Mouse (Mus musculus) MEL (cell line): ENCODE measurements around the gene Cep152. TPM values are rescaled to one million over a fixed set of nuclear protein-coding genes. Genes with fewer than 3 reads are reported as not detected.
A peak's percentile ranks its signal among the peaks of the same experiment; 100 is the strongest.

Source experiments
- DNase-seq: peaks from one replicate; pipeline ENCODE4 v3.0.0; 2011; ENCODE audit warnings: low read depth, low spot score
- H3K27ac ChIP-seq: 2 replicates; pipeline ENCODE4 v1.5.1; 2012; ENCODE audit warnings: low read depth, mild to moderate bottlenecking, control low read depth, low read length, moderate library complexity; ENCODE audit not compliant: control insufficient read depth
- H3K27me3 ChIP-seq, 2 experiments: fragments of 150-350 bp in 1 of 2; sonication (generic) in 1 of 2; 2 replicates each; pipeline ENCODE4 v1.6.1; 2012; ENCODE audit warnings: low read length in 2 of 2, mild to moderate bottlenecking in 2 of 2, improper control_type of control experiment in 1 of 2, moderate library complexity in 1 of 2; ENCODE audit not compliant: insufficient read depth in 2 of 2, control insufficient read depth in 1 of 2
- H3K36me3 ChIP-seq, 2 experiments: 2 replicates each; pipeline ENCODE4 v1.6.1; 2012 to 2014; ENCODE audit warnings: low read length in 2 of 2, improper control_type of control experiment in 1 of 2, inconsistent platforms in 1 of 2, mild to moderate bottlenecking in 1 of 2; ENCODE audit not compliant: insufficient read depth in 2 of 2, control insufficient read depth in 1 of 2
- H3K4me1 ChIP-seq, 2 experiments: fragments of 150-350 bp in 1 of 2; sonication (generic) in 1 of 2; 2 replicates each; pipeline ENCODE4 v1.6.1; 2012; ENCODE audit warnings: low read length in 2 of 2, improper control_type of control experiment in 1 of 2, mild to moderate bottlenecking in 1 of 2; ENCODE audit not compliant: insufficient read depth in 2 of 2, control insufficient read depth in 1 of 2
- H3K4me3 ChIP-seq, 2 experiments: fragments of 150-350 bp in 1 of 2; sonication (generic) in 1 of 2; 2 replicates each; pipeline ENCODE4 v1.5.1; 2012; ENCODE audit warnings: low read depth in 2 of 2, low read length in 2 of 2, mild to moderate bottlenecking in 2 of 2, moderate library complexity in 2 of 2, control low read depth in 1 of 2, improper control_type of control experiment in 1 of 2; ENCODE audit not compliant: control insufficient read depth in 1 of 2, insufficient read depth in 1 of 2
- H3K79me2 ChIP-seq: 2 replicates; pipeline ENCODE4 v1.6.1; 2012; ENCODE audit warnings: mild to moderate bottlenecking, low read length, moderate library complexity; ENCODE audit not compliant: control insufficient read depth, poor library complexity, insufficient read depth
- H3K9ac ChIP-seq: 2 replicates; pipeline ENCODE4 v1.6.1; 2012; ENCODE audit warnings: low read depth, mild to moderate bottlenecking, control low read depth, low read length, moderate library complexity; ENCODE audit not compliant: control insufficient read depth, poor library complexity, severe bottlenecking
- H3K9me3 ChIP-seq: fragments of 150-350 bp; sonication (generic); replicated peaks from 2 replicates; pipeline ENCODE4 v1.6.1; 2012; ENCODE audit warnings: mild to moderate bottlenecking, low read length, improper control_type of control experiment, moderate library complexity; ENCODE audit not compliant: insufficient read depth
- BHLHE40 ChIP-seq: IDR thresholded peaks from 2 replicates; pipeline ENCODE4 v1.6.1; 2012; ENCODE audit warnings: low read depth, mild to moderate bottlenecking, inconsistent platforms, low read length, improper control_type of control experiment, borderline replicate concordance
- CHD2 ChIP-seq: IDR thresholded peaks from 2 replicates; pipeline ENCODE4 v1.6.1; 2011; ENCODE audit warnings: low read length, improper control_type of control experiment
- E2F4 ChIP-seq: IDR thresholded peaks from 2 replicates; pipeline ENCODE4 v1.6.1; 2011; ENCODE audit warnings: low read depth, low read length, improper control_type of control experiment, borderline replicate concordance
- ETS1 ChIP-seq: IDR thresholded peaks from 2 replicates; pipeline ENCODE4 v1.6.1; 2012; ENCODE audit warnings: low read depth, mild to moderate bottlenecking, inconsistent platforms, low read length, improper control_type of control experiment, moderate library complexity
- HCFC1 ChIP-seq: IDR thresholded peaks from 2 replicates; pipeline ENCODE4 v1.6.1; 2012; ENCODE audit warnings: low read depth, mild to moderate bottlenecking, inconsistent platforms, low read length, improper control_type of control experiment, moderate library complexity
- MAFK ChIP-seq: IDR thresholded peaks from 2 replicates; pipeline ENCODE4 v1.6.1; 2011; ENCODE audit warnings: low read depth, mild to moderate bottlenecking, low read length, improper control_type of control experiment, borderline replicate concordance
- MAX ChIP-seq: IDR thresholded peaks from 2 replicates; pipeline ENCODE4 v1.6.1; 2011; ENCODE audit warnings: low read length, improper control_type of control experiment
- MAZ ChIP-seq: IDR thresholded peaks from 2 replicates; pipeline ENCODE4 v1.6.1; 2012; ENCODE audit warnings: low read depth, mild to moderate bottlenecking, inconsistent platforms, low read length, improper control_type of control experiment
- MEF2A ChIP-seq: IDR thresholded peaks from 2 replicates; pipeline ENCODE4 v1.6.1; 2014; ENCODE audit warnings: low read depth, mild to moderate bottlenecking, inconsistent platforms, low read length, improper control_type of control experiment; ENCODE audit not compliant: poor library complexity, insufficient replicate concordance, severe bottlenecking; ENCODE audit errors: extremely low read depth
- MYB ChIP-seq: IDR thresholded peaks from 2 replicates; pipeline ENCODE4 v1.6.1; 2011; ENCODE audit warnings: mild to moderate bottlenecking, low read depth, low read length, improper control_type of control experiment
- NRF1 ChIP-seq: IDR thresholded peaks from 2 replicates; pipeline ENCODE4 v1.6.1; 2014; ENCODE audit warnings: low read depth, mild to moderate bottlenecking, inconsistent platforms, low read length, improper control_type of control experiment, moderate library complexity; ENCODE audit not compliant: poor library complexity, insufficient read depth, severe bottlenecking
- POLR2AphosphoS5 ChIP-seq: IDR thresholded peaks from 2 replicates; pipeline ENCODE4 v1.6.1; 2012; ENCODE audit warnings: low read depth, borderline replicate concordance, mild to moderate bottlenecking, inconsistent platforms, low read length, moderate library complexity, mixed read lengths
- TBP ChIP-seq: IDR thresholded peaks from 2 replicates; pipeline ENCODE4 v1.8.0; 2011; ENCODE audit warnings: low read depth, low read length, improper control_type of control experiment
- USF1 ChIP-seq: IDR thresholded peaks from 2 replicates; pipeline ENCODE4 v1.6.1; 2014; ENCODE audit warnings: low read depth, mild to moderate bottlenecking, inconsistent platforms, low read length, improper control_type of control experiment, moderate library complexity
- USF2 ChIP-seq, 2 experiments: IDR thresholded peaks; 2 replicates each; pipeline ENCODE4 v1.6.1; 2011 to 2012; ENCODE audit warnings: improper control_type of control experiment in 2 of 2, low read length in 2 of 2, borderline replicate concordance in 1 of 2, inconsistent platforms in 1 of 2, low read depth in 1 of 2, mild to moderate bottlenecking in 1 of 2; ENCODE audit not compliant: insufficient read depth in 1 of 2
- polyA plus RNA-seq, 2 experiments: library from polyadenylated mRNA; stranded (reverse) in 1 of 2; unstranded in 1 of 2; fragments of >175 nt in 1 of 2; fragments of >200 nt in 1 of 2; gene quantifications; 2 replicates each; pipeline versions ENCODE4 v1.2.1 to v1.2.4; 2012; ENCODE audit warnings: low replicate concordance in 2 of 2, low read depth in 1 of 2; ENCODE audit not compliant: insufficient read length in 2 of 2, insufficient read depth in 1 of 2, missing spikeins in 1 of 2
- total RNA-seq: library from RNA; depleted of rRNA; stranded (reverse); fragments of 300-350 nt; gene quantifications from 2 replicates; pipeline ENCODE4 v1.2.3, GENCODE M21; 2012; rRNA removed

The Cep152 gene
- total and polyA plus RNA-seq, 3 experiments = 13.9 to 14.1 TPM; not detected in 1

DNA sequence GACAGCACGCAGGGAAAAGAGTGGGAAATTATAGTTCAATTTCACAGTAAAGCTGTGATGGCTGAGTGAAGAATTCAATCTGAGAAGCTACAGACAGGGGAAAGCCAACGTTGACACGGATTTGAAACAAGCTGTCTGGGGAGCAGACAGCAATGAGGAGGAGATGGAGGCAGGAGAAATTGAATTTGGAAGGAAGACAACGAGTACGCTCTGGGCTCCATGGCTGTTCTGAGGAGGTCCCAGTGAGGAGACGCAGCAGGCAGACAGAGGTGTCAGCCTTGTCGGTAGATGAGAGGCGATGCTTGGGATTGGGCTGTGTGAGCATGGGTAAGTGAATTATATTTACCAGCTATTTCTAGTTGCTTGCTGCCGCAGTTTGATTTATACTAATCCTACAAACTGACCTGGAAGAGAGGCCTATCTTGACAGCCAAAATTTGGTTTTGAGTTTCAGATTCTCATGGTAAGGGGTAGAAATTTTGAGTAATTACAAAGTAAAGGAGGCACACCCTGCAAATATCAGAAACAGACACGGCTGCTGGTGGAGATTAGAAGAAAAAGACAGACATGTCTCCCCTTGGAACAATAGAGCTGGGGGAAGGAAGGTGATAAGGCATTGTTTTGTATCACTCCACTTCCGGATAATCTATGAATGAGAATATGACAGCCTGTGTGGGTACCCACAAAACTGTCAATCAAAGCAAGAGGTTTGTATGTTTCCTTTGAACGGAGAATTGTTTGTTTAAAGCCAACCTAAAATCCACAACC is 109.4 kb downstream of the Cep152 start (continued):
- TF ChIP-seq MAZ = 0 out of 2 replicates have a peak, but pooled peaks have one; percentile 31
- no peak for TF ChIP-seq TBP
- no peak for TF ChIP-seq E2F4

- Histone ChIP-seq H3K27me3 (peaks cover 0 to 1% of the 10 kb centered on the region in 2 experiments), H3K9ac (no peak overlapping the region)
These were observed 110.5 kb downstream of the Cep152 start for GRCm38 (mm10) chr2:125514391-125514790.

More at GRCm38 (mm10) chr2:125514391-125514790, 110.5 kb downstream of the Cep152 start:
- H3K4me3 ChIP-seq = no peak overlapping the region
- no peak for TF ChIP-seq CHD2
- TF ChIP-seq POLR2AphosphoS5 = no peak
- no peak for TF ChIP-seq BHLHE40
- no peak for TF ChIP-seq ETS1
- no peak for TF ChIP-seq MAX
- no peak for TF ChIP-seq USF1
- no peak for TF ChIP-seq MAFK
- no peak for TF ChIP-seq E2F4
- no peak for TF ChIP-seq USF2 (IDR thresholded peaks at IDR 0.05; ENCODE audit: borderline replicate concordance in 1 of 2, insufficient read depth in 1 of 2, low read depth in 1 of 2, low read length in 2 of 2)
- TF ChIP-seq MYB = no peak
- no peak for TF ChIP-seq NRF1
- no peak for TF ChIP-seq MEF2A
- no peak for TF ChIP-seq HCFC1
- H3K9me3 ChIP-seq = no peaks in the 10 kb centered on the region
- no peak for DNase-seq
- H3K4me1 ChIP-seq = peaks cover 2 to 13% of the 10 kb centered on the region in 2 experiments; a peak in 3 of 4 replicates
- H3K36me3 ChIP-seq = peaks cover 0 to 13% of the 10 kb centered on the region in 2 experiments; a peak in 2 of 4 replicates
- no peak overlapping the region for H3K27ac ChIP-seq
- no peaks in the 10 kb centered on the region for H3K79me2 ChIP-seq

Other genes with a start within 250 kb of the Cep152 start
- gene Gm9913, start 120.0 kb downstream of the Cep152 start, total RNA-seq = not detected in 2 replicates
- not detected for gene Gm9913, start 120.0 kb downstream of the Cep152 start, polyA plus RNA-seq
- gene Fbn1, start 117.1 kb downstream of the Cep152 start, total RNA-seq = 0.03 TPM in 1 of 2 replicates, not detected in the other
- under 1 TPM in 1 of 2 experiments, not detected in 1; 0.01 TPM for gene Fbn1, start 117.1 kb downstream of the Cep152 start, polyA plus RNA-seq
- 16.4 and 16.6 TPM in 2 replicates for gene Eid1, start 48.0 kb upstream of the Cep152 start, total RNA-seq
- gene Eid1, start 48.0 kb upstream of the Cep152 start, polyA plus RNA-seq = 10 to 100 TPM in 1 of 2 experiments, not detected in 1; 33.9 TPM
- gene Shc4, start 99.0 kb upstream of the Cep152 start, total RNA-seq = 1.1 and 1.3 TPM in 2 replicates
- gene Shc4, start 99.0 kb upstream of the Cep152 start, polyA plus RNA-seq = under 1 TPM in 1 of 2 experiments, not detected in 1; 0.38 TPM
- 7.3 and 7.6 TPM in 2 replicates for gene Secisbp2l, start 157.8 kb upstream of the Cep152 start, total RNA-seq
- gene Secisbp2l, start 157.8 kb upstream of the Cep152 start, polyA plus RNA-seq = 10 to 100 TPM in 1 of 2 experiments, not detected in 1; 10.9 TPM
- 0.08 and 0.20 TPM in 2 replicates for gene Galk2, start 234.0 kb upstream of the Cep152 start, total RNA-seq
- under 1 TPM in 1 of 2 experiments, not detected in 1; 0.29 TPM for gene Galk2, start 234.0 kb upstream of the Cep152 start, polyA plus RNA-seq
- gene Cops2, start 234.0 kb upstream of the Cep152 start, total RNA-seq = 66.2 and 77.1 TPM in 2 replicates
- 100 to 1,000 TPM in 1 of 2 experiments, 10 to 100 TPM in 1; 65.3 to 131 TPM for gene Cops2, start 234.0 kb upstream of the Cep152 start, polyA plus RNA-seq